10 mouse cellular contexts compared by ENCODE assay signal in genomic region chr13:37505617-37506016, GRCm38 (mm10).
DNase-seq lines count a peak whose midpoint lies in the region; ATAC-seq lines count a peak whose summit lies in the region.
"Had no signal": no experiment of that assay in that cellular context is flagged by ENCODE, and none has a peak within 500 bp of the region (broad histone marks: within the 10 kb centered on the region; RNA-seq: fewer than 3 reads in every experiment).

No protein-coding gene starts in this region.

- no peaks in the 10 kb centered on the region for H3K9me3 ChIP-seq in heart, embryonic 11.5 days (replicated peaks; ENCODE audit: control insufficient read depth, low read length)
- no peaks in the 10 kb centered on the region for H3K9me3 ChIP-seq in limb, embryonic 10.5 days (replicated peaks)

- peaks cover 32% of the 10 kb centered on the region for H3K4me1 ChIP-seq in heart, embryonic 11.5 days (ENCODE audit: control insufficient read depth, insufficient read depth, low read length)
- H3K4me1 ChIP-seq in brown adipose tissue, adult 24 weeks (ENCODE audit: control insufficient read depth, insufficient read depth, insufficient read length, low read length) = peaks cover 37% of the 10 kb centered on the region
- H3K4me1 ChIP-seq in limb, embryonic 10.5 days = peaks cover 44% of the 10 kb centered on the region

- 0 out of 2 replicates have a peak overlapping the region, but pooled peaks have one; percentile 22 for H3K9ac ChIP-seq in heart, embryonic 11.5 days (ENCODE audit: low read depth, low read length)

- DNase-seq in heart, adult 9 months (ENCODE audit: low spot score in 2 of 2) = no peak
- peak; percentile 27 for DNase-seq in left cerebral cortex, postnatal 4 days
- no peak for DNase-seq in left cerebral cortex, adult 18-20 months (ENCODE audit: low spot score in 2 of 2)
- no peak for DNase-seq in limb, embryonic 10.5 days (ENCODE audit: low spot score)
- no peak for DNase-seq in adrenal gland, postnatal 25 days
- DNase-seq in cerebellum, adult 18-20 months = no peak
- DNase-seq: layer of hippocampus, postnatal 36 days; right cerebral cortex, postnatal 25 days had no signal

- 59% methylated on average over 3 of the region's 3 CpGs for WGBS in heart, embryonic 11.5 days (ENCODE audit: insufficient replicate concordance)
- 64% methylated on average over 3 of the region's 3 CpGs for WGBS in limb, embryonic 10.5 days

- H3K27me3 ChIP-seq in heart, embryonic 11.5 days (ENCODE audit: control insufficient read depth, insufficient read depth, low read length) = no peaks in the 10 kb centered on the region
- peaks cover 6% of the 10 kb centered on the region; the same call in 1 of the 2 replicates for H3K27me3 ChIP-seq in limb, embryonic 10.5 days (ENCODE audit: low read depth, poor library complexity, severe bottlenecking)

- H3K27ac ChIP-seq in heart, embryonic 11.5 days (ENCODE audit: low read depth, low read length) = peak overlapping the region; percentile 59
- H3K27ac ChIP-seq in brown adipose tissue, adult 24 weeks (replicated peaks; ENCODE audit: low read depth, low read length) = peak overlapping the region; percentile 92
- peak overlapping the region; percentile 27 for H3K27ac ChIP-seq in limb, embryonic 10.5 days

- ATAC-seq in heart, embryonic 11.5 days (replicated peaks; ENCODE audit: insufficient number of reproducible peaks, low FRiP score, low TSS enrichment) = no peak

- H3K36me3 ChIP-seq in heart, embryonic 11.5 days (ENCODE audit: control insufficient read depth, insufficient read depth, low read length) = no peaks in the 10 kb centered on the region
- H3K36me3 ChIP-seq in limb, embryonic 10.5 days = no peaks in the 10 kb centered on the region

- H3K4me3 ChIP-seq in heart, embryonic 11.5 days (ENCODE audit: low read depth, low read length) = no peak overlapping the region
- no peak overlapping the region for H3K4me3 ChIP-seq in brown adipose tissue, adult 24 weeks (ENCODE audit: insufficient read depth, low read depth, low read length)
- H3K4me3 ChIP-seq in limb, embryonic 10.5 days = no peak overlapping the region

- intact Hi-C loops in left cerebral cortex, postnatal 4 days (cut with DNase I) = loop anchor here (2.0 kb wide), 1 partner anchor 53 kb away; no protein-coding TSS in a partner anchor

- no peak overlapping the region for H3K4me2 ChIP-seq in heart, embryonic 11.5 days

Comparison
In these comparisons a context has a peak if more than half of its experiments do, and no peak if none do; other contexts are left out.
1. H3K27ac ChIP-seq: peak in every context shown above with its lines; median percentile 92 in brown adipose tissue, adult 24 weeks; 59 in heart, embryonic 11.5 days; 27 in limb, embryonic 10.5 days.